Mouse (Mus musculus) ovary, adult 2 months (tissue): ENCODE data around the gene Adcy1. TPM values are rescaled to one million over a fixed set of nuclear protein-coding genes. Genes with fewer than 3 reads are reported as not detected.

Experiments
- polyA plus RNA-seq: library from polyadenylated mRNA; depleted of rRNA; stranded (reverse); fragments of >200 nt; gene quantifications from 2 replicates; pipeline ENCODE4 v1.2.3, GENCODE M21; 2012; rRNA removed

Gene Adcy1
- 0.73 and 1.6 TPM in 2 replicates for polyA plus RNA-seq

GRCm38 (mm10) chr11:7063001-7063584, at the start of gene Adcy1:
TSS of gene Adcy1 (plus strand) at chr11:7063489.

GRCm38 (mm10) chr11:7188469-7188868, 125.2 kb downstream of the Adcy1 start, which contains the start of gene Gm11985:
TSS of gene Gm11985 (minus strand) at chr11:7188569.

GRCm38 (mm10) chr11:7197491-7197941, 134.2 kb downstream of the Adcy1 start, which contains the start of gene Igfbp1:
TSS of gene Igfbp1 (plus strand) at chr11:7197782.

GRCm38 (mm10) chr11:7213501-7214341, 150.4 kb downstream of the Adcy1 start, which contains the start of gene Igfbp3:
TSS of gene Igfbp3 (minus strand) at chr11:7213923.

Other genes starting within 250 kb of the Adcy1 start
- gene Gm11983, start 225.8 kb upstream of the Adcy1 start, polyA plus RNA-seq: not detected in 2 replicates
- 0.85 and 2.3 TPM in 2 replicates for gene Gm11985, start 125.1 kb downstream of the Adcy1 start, polyA plus RNA-seq
- gene Igfbp1, start 134.3 kb downstream of the Adcy1 start, polyA plus RNA-seq: 0.43 and 0.49 TPM in 2 replicates
- 115 and 209 TPM in 2 replicates for gene Igfbp3, start 150.4 kb downstream of the Adcy1 start, polyA plus RNA-seq